Mouse (Mus musculus) limb, embryonic 13.5 days (tissue): Measurements from ENCODE around the gene Evc. TPM values are rescaled to one million over a fixed set of nuclear protein-coding genes. Genes with fewer than 3 reads are reported as not detected.

Experiments used
- ATAC-seq: fragments of 200-750 bp; cut with Nextera tagmentation; 2 replicates; pipeline ENCODE4 v1.8.0; 2017; ENCODE audit warnings: low read depth, moderate number of reproducible peaks, moderate TSS enrichment; ENCODE audit not compliant: low FRiP score
- H3K27ac ChIP-seq: fragments of 300-500 bp; sonication (generic); 2 replicates; pipeline ENCODE4 v1.5.1; 2015; ENCODE audit warnings: inconsistent platforms, mild to moderate bottlenecking, moderate library complexity
- H3K27me3 ChIP-seq: fragments of 300-500 bp; sonication (generic); 2 replicates; pipeline ENCODE4 v1.6.1; 2015; ENCODE audit warnings: mild to moderate bottlenecking, inconsistent platforms
- H3K36me3 ChIP-seq: fragments of 300-500 bp; sonication (generic); 2 replicates; pipeline ENCODE4 v1.6.1; 2015; ENCODE audit warnings: inconsistent platforms, mild to moderate bottlenecking, moderate library complexity
- H3K4me1 ChIP-seq: fragments of 300-500 bp; sonication (generic); 2 replicates; pipeline ENCODE4 v1.6.1; 2015; ENCODE audit warnings: inconsistent platforms
- H3K4me2 ChIP-seq: fragments of 300-500 bp; sonication (generic); replicated peaks from 2 replicates; pipeline ENCODE4 v1.6.1; 2015; ENCODE audit warnings: inconsistent platforms, mild to moderate bottlenecking, moderate library complexity
- H3K4me3 ChIP-seq: fragments of 300-500 bp; sonication (generic); 2 replicates; pipeline ENCODE4 v1.5.1; 2015; ENCODE audit warnings: moderate library complexity, mild to moderate bottlenecking, inconsistent platforms
- H3K9ac ChIP-seq: fragments of 300-500 bp; sonication (generic); 2 replicates; pipeline ENCODE4 v1.6.1; 2015; ENCODE audit warnings: mild to moderate bottlenecking, inconsistent platforms
- H3K9me3 ChIP-seq: fragments of 300-500 bp; sonication (generic); 2 replicates; pipeline ENCODE4 v1.6.1; 2016; ENCODE audit warnings: inconsistent platforms
- WGBS: fragments of 180-500 bp; shearing (Covaris S2); methylation state at CpG from one replicate; pipeline ENCODE4 v1.1.7; 2015; 5-methylcytosine and 5-hydroxymethylcytosine counted together
- polyA plus RNA-seq: library from polyadenylated mRNA; unstranded; fragments of >200 nt; fragmentation: Nextera tagmentation; extraction: Ambion mirVana; gene quantifications from 2 replicates; pipeline ENCODE4 v1.2.1, GENCODE M21; 2015

Gene Evc
- polyA plus RNA-seq, 1 experiment from 2014 or later = 33.2 TPM

- H3K27ac ChIP-seq = no peak overlapping the region
- no peak for ATAC-seq
- WGBS = 35% methylated on average over 4 of the region's 4 CpGs
- no peak overlapping the region for H3K9ac ChIP-seq
- peaks cover 53% of the 10 kb centered on the region for H3K27me3 ChIP-seq
- peaks cover 26% of the 10 kb centered on the region for H3K4me1 ChIP-seq
- H3K4me2 ChIP-seq = no peak overlapping the region
- no peaks in the 10 kb centered on the region for H3K9me3 ChIP-seq
- H3K4me3 ChIP-seq = no peak overlapping the region
- no peaks in the 10 kb centered on the region for H3K36me3 ChIP-seq
These were observed 89.2 kb downstream of the Evc start for GRCm38 (mm10) chr5:37247456-37247855.

GRCm38 (mm10) chr5:37246138-37246910 lies 90.4 kb downstream of the Evc start:
- WGBS = under 1% methylated on average over 33 of the region's 37 CpGs
- Histone ChIP-seq H3K4me1 (peaks cover 35% of the 10 kb centered on the region), H3K27me3 (peaks cover 65% of the 10 kb centered on the region), H3K9me3 (no peaks in the 10 kb centered on the region), H3K4me3 (peak overlapping the region; percentile 53), H3K9ac (peak overlapping the region; percentile 59), H3K36me3 (no peaks in the 10 kb centered on the region), H3K27ac (0 out of 2 replicates have a peak overlapping the region, but pooled peaks have one; percentile 22), H3K4me2 (peak overlapping the region; percentile 89)
- peak; percentile 7; the same call in 1 of the 2 replicates for ATAC-seq

GRCm38 (mm10) chr5:37245651-37246050 lies 91.0 kb downstream of the Evc start:
- Histone ChIP-seq H3K27ac (no peak overlapping the region), H3K4me2 (peak overlapping the region; percentile 89), H3K27me3 (peaks cover 71% of the 10 kb centered on the region), H3K4me3 (peak overlapping the region; percentile 53), H3K9me3 (no peaks in the 10 kb centered on the region), H3K9ac (peak overlapping the region; percentile 59), H3K36me3 (no peaks in the 10 kb centered on the region), H3K4me1 (peaks cover 35% of the 10 kb centered on the region)
- peak; percentile 26; the same call in 1 of the 2 replicates for ATAC-seq
- WGBS = under 1% methylated on average over 41 of the region's 42 CpGs

GRCm38 (mm10) chr5:37244666-37245242 lies 91.9 kb downstream of the Evc start:
- no peak for ATAC-seq
- Histone ChIP-seq H3K27ac (no peak overlapping the region), H3K9ac (no peak overlapping the region), H3K4me3 (peak overlapping the region; percentile 53; the same call in 1 of the 2 replicates), H3K9me3 (no peaks in the 10 kb centered on the region), H3K27me3 (peaks cover 80% of the 10 kb centered on the region), H3K4me2 (peak overlapping the region; percentile 89), H3K36me3 (no peaks in the 10 kb centered on the region), H3K4me1 (peaks cover 35% of the 10 kb centered on the region)
- WGBS = 18% methylated on average over 9 of the region's 9 CpGs

- no peak overlapping the region for H3K4me3 ChIP-seq
- no peak overlapping the region for H3K9ac ChIP-seq
- no peaks in the 10 kb centered on the region for H3K9me3 ChIP-seq
- peaks cover 85% of the 10 kb centered on the region for H3K27me3 ChIP-seq
- no peak overlapping the region for H3K27ac ChIP-seq
- no peak for ATAC-seq
- 1% methylated on average over 13 of the region's 13 CpGs for WGBS
- peaks cover 35% of the 10 kb centered on the region for H3K4me1 ChIP-seq
- H3K4me2 ChIP-seq = no peak overlapping the region
- H3K36me3 ChIP-seq = no peaks in the 10 kb centered on the region
These were observed 92.5 kb downstream of the Evc start for GRCm38 (mm10) chr5:37244161-37244560.

GRCm38 (mm10) chr5:37243169-37243886 lies 93.4 kb downstream of the Evc start:
- Histone ChIP-seq H3K9me3 (no peaks in the 10 kb centered on the region), H3K4me1 (peaks cover 35% of the 10 kb centered on the region), H3K27ac (no peak overlapping the region), H3K4me3 (no peak overlapping the region), H3K27me3 (peaks cover 88% of the 10 kb centered on the region), H3K4me2 (no peak overlapping the region), H3K36me3 (no peaks in the 10 kb centered on the region), H3K9ac (no peak overlapping the region)
- no peak for ATAC-seq
- WGBS = 2% methylated on average over 19 of the region's 19 CpGs

- Histone ChIP-seq H3K4me2 (peak overlapping the region; percentile 75), H3K27me3 (peaks cover 90% of the 10 kb centered on the region), H3K9ac (0 out of 2 replicates have a peak overlapping the region, but pooled peaks have one; percentile 19), H3K9me3 (no peaks in the 10 kb centered on the region), H3K4me1 (peaks cover 35% of the 10 kb centered on the region), H3K4me3 (peak overlapping the region; percentile 45), H3K36me3 (no peaks in the 10 kb centered on the region), H3K27ac (no peak overlapping the region)
- ATAC-seq = no peak
- 10% methylated on average over 44 of the region's 44 CpGs for WGBS
These were observed 94.1 kb downstream of the Evc start for GRCm38 (mm10) chr5:37242360-37243168.

- peaks cover 35% of the 10 kb centered on the region for H3K4me1 ChIP-seq
- peak within 1 kb of the TSS; percentile 75 for H3K4me2 ChIP-seq
- ATAC-seq = 0 out of 2 replicates have a peak, but pooled peaks have one; percentile 38
- peak within 1 kb of the TSS; percentile 45 for H3K4me3 ChIP-seq
- H3K27ac ChIP-seq = no peak within 1 kb of the TSS
- H3K36me3 ChIP-seq = no peaks in the 10 kb centered on the region
- 0 out of 2 replicates have a peak within 1 kb of the TSS, but pooled peaks have one; percentile 19 for H3K9ac ChIP-seq
- H3K27me3 ChIP-seq = peaks cover 82% of the 10 kb centered on the region
- no peaks in the 10 kb centered on the region for H3K9me3 ChIP-seq
- 3% methylated on average over 32 of the region's 56 CpGs for WGBS
These were observed 95.0 kb downstream of the Evc start, which contains the start of gene Crmp1 for GRCm38 (mm10) chr5:37241651-37242151. Gene Crmp1, plus strand, starts transcription at chr5:37241940.

- Histone ChIP-seq H3K4me2 (peak overlapping the region; percentile 75), H3K9ac (no peak overlapping the region), H3K4me1 (peaks cover 31% of the 10 kb centered on the region), H3K9me3 (no peaks in the 10 kb centered on the region), H3K36me3 (no peaks in the 10 kb centered on the region), H3K27me3 (peaks cover 81% of the 10 kb centered on the region), H3K27ac (no peak overlapping the region), H3K4me3 (peak overlapping the region; percentile 45)
- no peak for ATAC-seq
- WGBS = 12% methylated on average over 9 of the region's 9 CpGs
These were observed 95.5 kb downstream of the Evc start for GRCm38 (mm10) chr5:37241224-37241623.

GRCm38 (mm10) chr5:37240550-37240949 lies 96.1 kb downstream of the Evc start:
- Histone ChIP-seq H3K9me3 (no peaks in the 10 kb centered on the region), H3K9ac (no peak overlapping the region), H3K4me1 (peaks cover 25% of the 10 kb centered on the region), H3K27me3 (peaks cover 79% of the 10 kb centered on the region), H3K36me3 (no peaks in the 10 kb centered on the region), H3K27ac (no peak overlapping the region), H3K4me3 (no peak overlapping the region), H3K4me2 (no peak overlapping the region)
- WGBS = 3% methylated on average over 5 of the region's 5 CpGs
- ATAC-seq = no peak
